Mouse (Mus musculus) retina, postnatal 7 days (tissue): ENCODE data around the gene Akap2.
A peak's percentile ranks its signal among the peaks of the same experiment; 100 is the strongest.
"Not testable (repeated sequence)": the region's sequence is repeated elsewhere in the genome, so short reads cannot be mapped to it uniquely, and the experiment has no call there.

Experiments used
- DNase-seq: peaks from one replicate; pipeline ENCODE4 v3.0.0-alpha.2; 2012; ENCODE audit warnings: low read depth, low spot score

The Akap2 gene

DNA sequence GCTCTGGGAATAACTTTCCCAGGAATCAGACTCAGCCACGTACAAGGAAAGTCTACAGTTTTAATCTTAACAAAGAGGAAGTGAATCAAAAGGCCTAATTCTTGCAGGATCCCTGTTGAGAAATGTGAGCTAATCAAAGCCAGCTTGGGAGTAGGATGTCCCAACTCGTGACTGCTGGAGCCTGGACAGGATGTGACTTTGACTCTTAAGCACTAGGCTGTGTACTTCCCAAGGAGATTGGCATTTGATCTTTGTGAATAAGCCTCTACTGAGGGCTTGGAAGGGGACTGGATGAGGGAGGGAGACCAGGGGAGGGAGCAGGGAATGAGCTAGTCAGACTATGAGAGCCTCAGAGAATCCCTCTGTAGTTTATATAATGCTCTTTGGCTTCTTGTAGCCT, 148.6 kb downstream of the Akap2 start:
- DNase-seq = no peak

- no peak for DNase-seq
Measured at GRCm38 (mm10) chr4:57866990-57867389, 149.5 kb downstream of the Akap2 start.

DNA sequence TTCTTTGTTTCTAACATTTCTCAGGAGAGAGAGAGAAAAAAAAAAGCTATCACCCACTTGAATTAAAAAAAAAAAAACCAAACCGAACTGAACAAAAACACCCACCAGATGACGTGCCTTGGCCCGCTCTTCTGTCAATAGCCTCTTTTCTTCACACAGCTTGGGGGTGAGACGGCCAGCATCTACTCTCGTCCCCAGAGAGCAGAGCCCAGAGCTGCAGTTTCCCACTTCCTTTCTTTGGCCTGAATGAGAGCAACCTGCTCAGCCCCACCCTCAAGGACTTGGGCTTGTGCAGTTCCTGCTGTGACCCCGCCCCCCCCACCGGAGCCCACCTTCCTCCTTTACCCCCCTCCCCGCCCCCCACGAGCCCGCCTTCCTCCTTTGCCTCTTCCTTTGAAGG, 150.0 kb downstream of the Akap2 start:
- no peak for DNase-seq

DNA sequence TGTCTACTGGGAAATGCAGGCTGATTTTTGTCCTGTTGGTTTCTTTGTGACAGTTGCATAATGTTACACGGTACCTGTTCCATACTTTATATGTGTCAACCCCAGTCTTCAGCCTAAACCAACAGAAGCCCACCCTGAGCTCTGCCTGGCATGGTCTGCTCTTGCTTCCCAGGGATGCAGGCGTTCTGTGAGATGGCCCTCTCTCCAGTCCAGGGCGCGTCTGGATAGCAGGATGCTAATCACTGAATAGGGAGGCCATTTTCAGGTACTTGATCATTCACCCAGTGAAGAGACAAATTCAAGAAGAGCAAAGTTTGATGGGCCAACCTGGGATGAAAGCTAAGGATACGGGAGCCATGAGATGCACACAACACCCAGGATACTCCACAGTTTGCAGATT, 161.7 kb downstream of the Akap2 start:
- no peak for DNase-seq

- peak; percentile 42 for DNase-seq
Measured at GRCm38 (mm10) chr4:57879804-57880357, 162.4 kb downstream of the Akap2 start.

DNA sequence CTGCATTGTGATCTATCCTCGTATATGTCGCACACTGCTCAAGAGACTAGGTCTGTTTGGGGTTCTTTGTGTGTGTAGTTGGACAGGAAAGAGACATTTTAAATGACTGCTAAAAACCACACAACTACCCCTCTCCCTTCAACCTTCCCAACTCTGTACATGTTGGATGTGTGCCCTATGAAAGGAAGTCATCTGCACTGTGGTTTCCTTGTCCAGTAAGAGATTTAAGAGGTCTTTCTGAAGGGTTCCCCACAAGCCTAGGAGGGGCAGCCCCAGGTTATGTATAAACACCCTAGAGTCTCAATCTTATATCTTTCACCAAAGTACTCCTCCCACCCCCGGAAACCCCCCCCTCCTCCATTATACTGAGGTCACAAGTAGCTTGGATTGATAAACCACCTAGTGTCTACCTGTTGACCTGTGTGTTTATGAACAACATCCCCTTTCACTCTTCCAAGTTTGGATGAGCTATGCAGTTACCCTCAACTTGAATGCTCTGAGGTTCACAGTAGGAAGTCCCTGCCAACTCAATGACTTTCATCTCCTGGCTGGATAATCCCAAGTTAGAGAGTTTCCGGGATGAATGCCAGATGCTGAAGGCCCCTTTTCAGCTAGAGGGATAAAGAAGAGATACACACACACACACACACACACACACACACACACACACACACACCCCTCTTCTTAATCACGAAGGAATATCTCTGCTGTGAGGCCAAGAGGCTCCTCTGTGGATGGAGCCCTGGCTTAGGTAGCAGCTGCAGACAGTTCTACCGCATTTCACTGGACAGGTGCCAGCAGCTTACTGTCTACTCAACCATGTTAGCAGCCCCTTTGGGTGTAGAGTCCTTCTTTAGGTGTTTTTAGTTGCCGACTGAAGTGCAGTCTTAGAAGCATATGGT, 166.3 kb downstream of the Akap2 start:
- no peak for DNase-seq

DNA sequence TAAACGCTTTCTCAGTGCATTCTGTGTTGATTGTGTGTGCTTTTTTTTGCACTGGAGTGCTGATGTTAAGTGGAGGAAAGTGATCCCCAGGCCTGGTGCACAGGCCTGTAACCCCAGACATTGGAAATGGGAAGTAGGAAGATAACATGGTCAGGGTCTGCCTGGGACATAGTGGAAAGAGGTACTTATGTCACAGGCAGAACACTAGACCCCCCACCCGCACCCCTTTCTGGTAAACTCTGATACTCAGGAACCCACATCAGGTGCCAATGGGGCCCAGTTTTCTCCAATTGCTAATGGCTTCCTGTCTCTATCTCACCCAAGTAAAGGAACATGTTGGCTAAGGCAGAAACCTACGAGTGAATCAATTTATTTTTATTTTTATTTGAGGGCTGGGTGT, 167.1 kb downstream of the Akap2 start:
- DNase-seq = no peak

- DNase-seq = no peak
Measured at GRCm38 (mm10) chr4:57885186-57885585, 167.7 kb downstream of the Akap2 start.

DNA sequence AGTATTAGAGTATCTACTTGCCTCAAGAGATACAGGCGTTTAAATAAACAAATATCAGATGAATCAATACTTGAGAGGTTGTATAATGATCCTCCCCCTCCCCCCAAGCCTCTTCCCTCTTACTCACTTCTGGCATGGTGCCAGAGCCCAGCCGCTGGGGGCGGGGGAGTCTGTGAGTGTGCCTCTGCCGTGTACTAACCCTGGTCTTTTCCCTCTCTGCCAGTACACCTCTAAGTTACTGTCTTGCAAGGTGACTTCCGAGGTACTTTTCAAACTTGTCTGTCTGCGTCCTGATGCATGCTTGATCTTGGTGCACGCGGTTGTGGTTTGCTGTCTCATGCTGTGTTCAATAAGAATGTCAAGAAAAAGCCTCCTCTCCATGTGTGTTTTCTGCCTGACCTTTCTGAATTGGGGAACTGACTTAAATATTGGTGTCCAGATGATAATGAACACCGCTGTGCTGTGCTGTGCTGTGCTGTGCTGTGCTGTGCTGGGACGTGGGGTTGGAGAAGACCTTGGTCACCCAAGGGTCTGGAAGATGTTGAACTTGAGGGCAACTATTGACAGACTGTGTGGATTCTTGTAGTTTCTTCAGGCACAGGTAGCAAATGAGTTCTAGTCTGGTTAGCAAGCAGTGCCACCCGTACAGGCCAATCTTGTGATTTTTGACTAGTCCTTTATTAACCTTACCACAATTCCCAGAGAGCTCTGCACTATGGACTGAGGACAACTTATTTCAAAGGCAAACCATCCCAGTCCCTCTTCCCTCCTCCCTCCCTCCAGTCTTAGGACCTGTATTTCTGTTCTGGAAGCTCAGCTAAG, 168.8 kb downstream of the Akap2 start:
- DNase-seq = no peak

DNA sequence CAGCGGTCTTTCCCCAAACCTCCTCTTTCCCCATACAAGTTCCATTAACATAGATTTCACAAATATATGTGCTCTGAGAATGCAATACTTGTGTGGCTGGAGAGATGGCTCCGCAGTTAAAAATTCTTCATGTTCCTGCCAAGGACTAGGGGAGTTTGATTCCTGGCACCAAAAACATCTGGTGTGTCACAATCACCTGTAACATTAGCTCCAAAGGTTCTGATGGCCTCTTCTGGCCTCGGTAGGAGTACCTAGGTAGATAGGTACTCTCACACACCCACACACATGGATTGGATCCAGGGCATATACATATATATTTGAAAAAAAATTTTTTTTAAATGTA, 169.4 kb downstream of the Akap2 start:
- DNase-seq = no peak

DNA sequence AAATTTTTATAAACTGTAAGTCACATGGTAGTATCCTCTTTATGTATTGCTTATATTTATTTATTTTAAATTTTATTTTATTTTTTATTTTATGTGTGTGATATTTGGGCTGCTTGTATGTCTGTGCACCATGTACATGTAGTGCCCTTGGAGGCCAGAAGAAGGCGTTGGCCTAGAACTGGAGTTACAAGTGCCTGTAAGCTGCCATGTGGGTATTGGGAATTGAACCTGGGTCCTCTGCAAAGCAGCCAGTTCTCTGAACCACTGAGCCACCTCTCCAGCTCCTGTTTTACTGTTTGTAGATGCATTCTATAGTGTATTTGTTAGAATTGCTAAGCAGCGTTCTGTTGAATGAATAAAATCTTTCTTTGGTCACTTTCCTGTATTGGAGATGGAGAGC, 170.8 kb downstream of the Akap2 start:
- no peak for DNase-seq

- DNase-seq = not testable (repeated sequence)
Measured at GRCm38 (mm10) chr4:57888978-57889377, 171.5 kb downstream of the Akap2 start.

- no peak for DNase-seq
Measured at GRCm38 (mm10) chr4:57889773-57890172, 172.3 kb downstream of the Akap2 start.

DNA sequence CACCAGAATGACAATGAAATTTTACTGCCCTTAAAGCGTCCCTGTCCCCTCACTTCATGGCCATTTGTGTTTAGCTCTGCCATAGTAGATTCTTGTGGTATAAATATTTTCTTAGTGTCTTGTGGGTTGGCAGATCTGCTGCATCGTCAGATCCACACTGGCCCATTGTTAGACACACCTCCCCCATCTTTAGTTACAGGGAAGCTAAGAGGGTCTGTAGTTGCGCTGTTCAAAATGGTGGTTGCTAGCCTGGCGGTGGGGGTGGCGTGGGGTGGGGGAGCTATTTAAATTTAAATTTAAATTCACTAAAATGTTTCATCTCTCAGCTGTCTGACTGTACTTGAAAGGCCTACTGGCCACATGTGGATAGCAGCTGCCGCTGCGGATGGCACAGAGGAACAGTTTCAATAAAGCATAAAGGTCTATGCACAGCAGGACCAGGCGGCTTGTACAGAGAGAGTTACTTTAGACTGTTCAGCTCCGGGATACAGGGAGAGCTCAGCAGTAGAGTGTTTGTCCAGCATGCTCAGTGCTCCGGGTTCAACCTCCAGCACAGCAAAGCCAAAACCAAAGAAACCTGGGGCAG, 174.6 kb downstream of the Akap2 start:
- no peak for DNase-seq

- no peak for DNase-seq
Measured at GRCm38 (mm10) chr4:57895140-57895539, 177.7 kb downstream of the Akap2 start.

- DNase-seq = no peak
Measured at GRCm38 (mm10) chr4:57895902-57896301, 178.4 kb downstream of the Akap2 start.

DNA sequence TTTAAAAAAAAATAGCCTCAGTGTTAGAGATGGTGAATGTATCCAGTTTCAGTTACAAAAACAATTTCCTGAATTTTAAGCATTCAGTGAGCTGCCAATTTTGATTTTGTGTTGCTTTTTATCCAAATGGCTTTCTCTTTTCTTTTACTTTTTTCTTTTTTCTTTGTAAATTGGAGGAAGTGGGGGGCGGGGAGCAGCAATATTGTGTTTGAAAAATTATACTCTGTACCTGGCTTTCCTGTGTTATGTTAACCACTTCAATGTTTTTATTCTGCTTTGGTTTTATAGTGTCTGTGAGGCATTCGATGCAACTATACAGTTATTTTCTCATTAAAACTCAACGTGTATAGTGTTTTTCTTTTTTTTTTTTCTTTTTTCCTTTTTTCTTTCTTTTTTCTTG, 179.2 kb downstream of the Akap2 start:
- no peak for DNase-seq

- peak; percentile 24 for DNase-seq
Measured at GRCm38 (mm10) chr4:57901210-57901609, 183.8 kb downstream of the Akap2 start.

- no peak for DNase-seq
Measured at GRCm38 (mm10) chr4:57902619-57903018, 185.2 kb downstream of the Akap2 start.

DNA sequence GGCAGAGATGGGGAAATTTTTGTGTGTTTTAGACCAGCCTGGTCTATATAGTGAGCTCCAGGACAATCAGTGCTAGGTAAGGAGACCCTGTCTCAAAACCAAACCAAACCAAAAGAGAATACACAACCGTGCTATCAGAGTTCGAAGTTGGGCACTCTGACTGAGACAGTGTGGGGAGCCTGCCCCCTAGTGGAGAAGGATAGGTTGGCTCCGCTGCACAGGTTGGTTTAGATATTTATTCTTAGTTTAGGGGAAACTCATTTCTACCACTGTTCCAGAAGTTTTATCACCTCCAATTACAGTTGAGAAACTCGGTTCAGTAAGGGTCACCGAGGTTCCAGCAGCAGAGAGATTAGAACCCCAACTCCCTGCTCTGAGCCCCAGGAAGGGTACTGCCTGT, 186.8 kb downstream of the Akap2 start:
- no peak for DNase-seq

GRCm38 (mm10) chr4:57904638-57905037, 187.2 kb downstream of the Akap2 start:
- DNase-seq = no peak

- DNase-seq = no peak
Measured at GRCm38 (mm10) chr4:57906708-57907107, 189.3 kb downstream of the Akap2 start.
